In genomic region chr13:101668859-101669258, GRCm38 (mm10) we compare ENCODE assay signal across 18 mouse cellular contexts.
DNase-seq lines count a peak whose midpoint lies in the region; ATAC-seq and TF ChIP-seq lines count a peak whose summit lies in the region.
"Had no signal": no experiment of that assay in that cellular context is flagged by ENCODE, and none has a peak within 500 bp of the region (broad histone marks: within the 10 kb centered on the region; RNA-seq: fewer than 3 reads in every experiment).

No protein-coding gene starts in this region.

- H3K9ac ChIP-seq in kidney, embryonic 14.5 days (ENCODE audit: low read depth, low read length): no peak overlapping the region
- no peak overlapping the region for H3K9ac ChIP-seq in CH12.LX (ENCODE audit: insufficient read depth, low read depth)
- H3K9ac ChIP-seq in heart, embryonic 12.5 days: no peak overlapping the region
- H3K9ac ChIP-seq: embryonic facial prominence, embryonic 15.5 days; liver, embryonic 13.5 days; midbrain, embryonic 12.5 days had no signal

- no peak for TF ChIP-seq POLR2A in CH12.LX (IDR thresholded peaks at IDR 0.05; ENCODE audit: low read depth, low read length)

- H3K4me2 ChIP-seq in kidney, embryonic 14.5 days (replicated peaks; ENCODE audit: low read depth, low read length): no peak overlapping the region
- peak overlapping the region; percentile 75; the same call in 1 of the 2 replicates for H3K4me2 ChIP-seq in CH12.LX (ENCODE audit: insufficient read depth, low read depth, poor library complexity, severe bottlenecking)
- H3K4me2 ChIP-seq in heart, embryonic 12.5 days: no peak overlapping the region
- H3K4me2 ChIP-seq: embryonic facial prominence, embryonic 15.5 days; liver, embryonic 13.5 days; midbrain, embryonic 12.5 days had no signal

- H3K27ac ChIP-seq in kidney, embryonic 14.5 days (ENCODE audit: low read depth, low read length): no peak overlapping the region
- no peak overlapping the region for H3K27ac ChIP-seq in CH12.LX (ENCODE audit: insufficient read depth, low read depth)
- no peak overlapping the region for H3K27ac ChIP-seq in heart, embryonic 12.5 days (ENCODE audit: poor library complexity, severe bottlenecking)
- H3K27ac ChIP-seq: embryonic facial prominence, embryonic 15.5 days; heart, embryonic 10.5 days; liver, embryonic 13.5 days; midbrain, embryonic 12.5 days had no signal

- H3K9me3 ChIP-seq in kidney, embryonic 14.5 days (ENCODE audit: control insufficient read depth, low read length): 0 out of 2 replicates have a peak, but pooled peaks cover 2% of the 10 kb centered on the region
- peaks cover 5% of the 10 kb centered on the region for H3K9me3 ChIP-seq in CH12.LX (replicated peaks; ENCODE audit: low read length)
- no peaks in the 10 kb centered on the region for H3K9me3 ChIP-seq in heart, embryonic 12.5 days (replicated peaks)
- H3K9me3 ChIP-seq: embryonic facial prominence, embryonic 15.5 days; heart, embryonic 10.5 days; liver, embryonic 13.5 days had no signal

- H3K4me1 ChIP-seq in kidney, embryonic 14.5 days (ENCODE audit: control insufficient read depth, insufficient read depth, low read length): no peaks in the 10 kb centered on the region
- H3K4me1 ChIP-seq in CH12.LX (ENCODE audit: control insufficient read depth in 1 of 2, insufficient read depth in 2 of 2): peaks cover 10 to 36% of the 10 kb centered on the region in 2 experiments
- no peaks in the 10 kb centered on the region for H3K4me1 ChIP-seq in heart, embryonic 12.5 days (replicated peaks)
- H3K4me1 ChIP-seq: embryonic facial prominence, embryonic 15.5 days; heart, embryonic 10.5 days; midbrain, embryonic 12.5 days had no signal

- dilution Hi-C loops in CH12.LX (cut with MboI; ENCODE audit: extremely low pct_ligation_motif_present, extremely low pct_unique_long_range_greater_than_20kb, low sequenced_read_pairs): no loop called here

- H3K4me3 ChIP-seq in kidney, embryonic 14.5 days (ENCODE audit: low read length): no peak overlapping the region
- no peak overlapping the region for H3K4me3 ChIP-seq in CH12.LX (replicated peaks in 1 of 3; ENCODE audit: low read depth in 2 of 3, low read length in 2 of 3, poor library complexity in 1 of 3)
- no peak overlapping the region for H3K4me3 ChIP-seq in heart, embryonic 12.5 days
- H3K4me3 ChIP-seq: embryonic facial prominence, embryonic 15.5 days; heart, embryonic 10.5 days; liver, embryonic 13.5 days; midbrain, embryonic 12.5 days had no signal

- 30% methylated on average over 3 of the region's 3 CpGs for WGBS in kidney, embryonic 14.5 days
- 44% methylated on average over 3 of the region's 3 CpGs for WGBS in heart, embryonic 12.5 days

- no peak; the same call in 1 of the 2 replicates for TF ChIP-seq RAD21 in CH12.LX (IDR thresholded peaks at IDR 0.05; ENCODE audit: low read depth, low read length)

- no peak for ATAC-seq in kidney, embryonic 14.5 days (ENCODE audit: low FRiP score, low TSS enrichment)
- peak; percentile 96 for ATAC-seq in inflammation-experienced regulatory T-cells, adult 6 months
- no peak for ATAC-seq in heart, embryonic 12.5 days (ENCODE audit: insufficient number of reproducible peaks, low FRiP score)
- no peak for ATAC-seq in megakaryocyte-erythroid progenitor cell, adult 5-6 weeks (replicated peaks; ENCODE audit: low FRiP score, low TSS enrichment, poor library complexity, severe bottlenecking)
- ATAC-seq: forebrain, embryonic 14.5 days; intestine, embryonic 16.5 days had no signal

- H3K36me3 ChIP-seq in kidney, embryonic 14.5 days (ENCODE audit: control insufficient read depth, insufficient read depth, low read length): no peaks in the 10 kb centered on the region
- H3K36me3 ChIP-seq in CH12.LX (replicated peaks in 1 of 2; ENCODE audit: control insufficient read depth in 1 of 2, insufficient read depth in 1 of 2, low read length in 1 of 2): no peaks in the 10 kb centered on the region
- no peaks in the 10 kb centered on the region for H3K36me3 ChIP-seq in heart, embryonic 12.5 days
- H3K36me3 ChIP-seq: embryonic facial prominence, embryonic 15.5 days; heart, embryonic 10.5 days; liver, embryonic 13.5 days; midbrain, embryonic 12.5 days had no signal

- in situ Hi-C loops in CH12.LX (cut with MboI; ENCODE audit: low pct_ligation_motif_present, low pct_unique_long_range_greater_than_20kb, low sequenced_read_pairs): loop anchor here (10.0 kb wide), 1 partner anchor 124 kb away; no protein-coding TSS in a partner anchor

- peak; percentile 33 to 44 for DNase-seq in kidney, postnatal 25 days
- DNase-seq in B cell, adult 2 months: peak; percentile 40 to 51
- DNase-seq in CH12.LX (ENCODE audit: extremely low read depth): peak; percentile 80
- DNase-seq: adrenal gland, postnatal 36 days; cerebellum, postnatal 10 days; heart, postnatal 36 days; liver, embryonic 13.5 days; lung, postnatal 10 days; right cerebral cortex, postnatal 25 days had no signal

- no peaks in the 10 kb centered on the region for H3K27me3 ChIP-seq in kidney, embryonic 14.5 days (ENCODE audit: control insufficient read depth, insufficient read depth, low read length)
- no peaks in the 10 kb centered on the region for H3K27me3 ChIP-seq in CH12.LX (replicated peaks)
- no peaks in the 10 kb centered on the region for H3K27me3 ChIP-seq in heart, embryonic 12.5 days (replicated peaks)
- H3K27me3 ChIP-seq: embryonic facial prominence, embryonic 15.5 days; liver, embryonic 13.5 days; midbrain, embryonic 12.5 days had no signal

- peak; percentile 60 for TF ChIP-seq EP300 in CH12.LX (IDR thresholded peaks at IDR 0.05; ENCODE audit: low read length)

- TF ChIP-seq CTCF in CH12.LX (conservative IDR thresholded peaks at IDR 0.05 in 1 of 2, IDR thresholded peaks at IDR 0.05 in 1 of 2; ENCODE audit: low read depth in 2 of 2, low read length in 2 of 2): no peak

- H3K79me2 ChIP-seq in CH12.LX (replicated peaks; ENCODE audit: control insufficient read depth, extremely low read depth, insufficient read depth, poor library complexity, severe bottlenecking): no peaks in the 10 kb centered on the region

TF ChIP-seq in CH12.LX, 34 proteins besides CTCF, POLR2A, EP300 and RAD21:
- TF ChIP-seq NRF1 (IDR thresholded peaks at IDR 0.05; ENCODE audit: low read depth, low read length) (no peak), RCOR1 (conservative IDR thresholded peaks at IDR 0.05; ENCODE audit: low read depth, low read length) (no peak), MEF2A (IDR thresholded peaks at IDR 0.05; ENCODE audit: borderline replicate concordance, low read depth, low read length) (peak; percentile 95), GABPA (IDR thresholded peaks at IDR 0.05; ENCODE audit: insufficient replicate concordance, low read depth, low read length) (no peak), MAX (IDR thresholded peaks at IDR 0.05; ENCODE audit: low read length) (no peak), ZNF384 (IDR thresholded peaks at IDR 0.05; ENCODE audit: low read depth, low read length) (peak; percentile 26; the same call in 1 of the 2 replicates), TBP (conservative IDR thresholded peaks at IDR 0.05; ENCODE audit: low read depth, low read length) (no peak), MXI1 (IDR thresholded peaks at IDR 0.05; ENCODE audit: low read depth, low read length) (no peak), TCF12 (IDR thresholded peaks at IDR 0.05; ENCODE audit: low read depth, low read length) (peak; percentile 54), HCFC1 (IDR thresholded peaks at IDR 0.05; ENCODE audit: low read depth, low read length) (no peak), SIN3A (IDR thresholded peaks at IDR 0.05; ENCODE audit: low read length) (no peak), ELF1 (IDR thresholded peaks at IDR 0.05; ENCODE audit: low read depth, low read length) (no peak), CHD2 (IDR thresholded peaks at IDR 0.05; ENCODE audit: low read length) (peak; percentile 66; the same call in 1 of the 2 replicates), ETS1 (conservative IDR thresholded peaks at IDR 0.05; ENCODE audit: low read depth, low read length) (peak; percentile 71), BHLHE40 (IDR thresholded peaks at IDR 0.05; ENCODE audit: low read depth, low read length) (peak; percentile 78), USF2 (conservative IDR thresholded peaks at IDR 0.05; ENCODE audit: low read depth, low read length) (no peak), MAZ (IDR thresholded peaks at IDR 0.05; ENCODE audit: low read depth, low read length) (0 out of 2 replicates have a peak, but pooled peaks have one; percentile 58), KAT2A (IDR thresholded peaks at IDR 0.05; ENCODE audit: insufficient replicate concordance, low read length) (no peak), MAFK (IDR thresholded peaks at IDR 0.05; ENCODE audit: insufficient replicate concordance, low read length) (no peak; the same call in 1 of the 2 replicates), IRF4 (IDR thresholded peaks at IDR 0.05; ENCODE audit: low read depth, low read length) (peak; percentile 91), UBTF (IDR thresholded peaks at IDR 0.05; ENCODE audit: low read depth, low read length) (no peak), ZMIZ1 (IDR thresholded peaks at IDR 0.05; ENCODE audit: low read depth, low read length) (no peak), USF1 (IDR thresholded peaks at IDR 0.05; ENCODE audit: low read depth, low read length) (no peak), E2F4 (IDR thresholded peaks at IDR 0.05; ENCODE audit: insufficient replicate concordance, low read depth, low read length) (no peak)
